Mouse (Mus musculus): ENCODE data around the gene Ccdc153. TPM values are rescaled to one million over a fixed set of nuclear protein-coding genes. Genes with fewer than 3 reads are reported as not detected.

Ccdc153 gene
- total and polyA plus RNA-seq, 3 experiments, result not detected

DNA sequence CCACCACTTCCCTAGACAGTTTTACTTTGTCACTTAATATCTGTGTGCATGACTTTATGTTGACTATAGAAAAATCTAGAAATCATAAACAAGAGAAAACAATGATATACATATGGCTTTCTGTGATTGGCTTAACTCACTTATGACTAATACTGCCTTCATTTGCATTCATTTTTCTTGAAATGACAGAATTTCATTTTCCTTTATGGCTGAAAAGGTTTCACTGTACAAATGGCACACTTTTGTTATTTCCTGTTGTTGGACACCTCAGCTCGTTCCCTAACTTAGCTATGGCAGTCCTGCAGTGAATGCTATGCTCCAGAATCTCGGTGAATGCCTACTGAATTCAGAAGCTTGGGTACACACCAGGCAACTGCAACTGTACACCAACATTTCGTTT is 48.2 kb upstream of the Ccdc153 start:
- H3K79me2 ChIP-seq (replicated peaks; ENCODE audit: control insufficient read depth, extremely low read depth, insufficient read depth, poor library complexity, severe bottlenecking), result peaks cover 20% of the 10 kb centered on the region; the same call in 1 of the 2 replicates
- TF ChIP-seq EP300 (IDR thresholded peaks at IDR 0.05; ENCODE audit: low read length) (peak; percentile 52; the same call in 1 of the 2 replicates), JUND (conservative IDR thresholded peaks at IDR 0.05; ENCODE audit: low read depth, low read length) (0 out of 2 replicates have a peak, but pooled peaks have one; percentile 14), MAFK (IDR thresholded peaks at IDR 0.05; ENCODE audit: insufficient replicate concordance, low read length) (no peak), E2F4 (IDR thresholded peaks at IDR 0.05; ENCODE audit: insufficient replicate concordance, low read depth, low read length) (no peak), TBP (conservative IDR thresholded peaks at IDR 0.05; ENCODE audit: low read depth, low read length) (no peak), ZMIZ1 (IDR thresholded peaks at IDR 0.05; ENCODE audit: low read depth, low read length) (no peak), RAD21 (IDR thresholded peaks at IDR 0.05; ENCODE audit: low read depth, low read length) (no peak), CHD1 (IDR thresholded peaks at IDR 0.05; ENCODE audit: low read depth, low read length) (no peak), NELFE (IDR thresholded peaks at IDR 0.05; ENCODE audit: low read depth, low read length) (no peak), BHLHE40 (IDR thresholded peaks at IDR 0.05; ENCODE audit: low read depth, low read length) (peak; percentile 53)
- no peak overlapping the region for H3K27ac ChIP-seq (ENCODE audit: insufficient read depth, low read depth)
- H3K27me3 ChIP-seq (replicated peaks), result no peaks in the 10 kb centered on the region
- H3K4me1 ChIP-seq (ENCODE audit: control insufficient read depth in 1 of 2, insufficient read depth in 2 of 2), result peaks cover 13 to 47% of the 10 kb centered on the region in 2 experiments; a peak in 3 of 4 replicates
- dilution Hi-C loops (cut with MboI; ENCODE audit: extremely low pct_ligation_motif_present, extremely low pct_unique_long_range_greater_than_20kb, low sequenced_read_pairs), result no loop called here
- no peak overlapping the region for H3K4me3 ChIP-seq (replicated peaks in 1 of 3; ENCODE audit: low read depth in 2 of 3, low read length in 2 of 3, poor library complexity in 1 of 3)
- DNase-seq (ENCODE audit: extremely low read depth), result no peak
- H3K36me3 ChIP-seq (replicated peaks in 1 of 2; ENCODE audit: control insufficient read depth in 1 of 2, insufficient read depth in 1 of 2, low read length in 1 of 2), result peaks cover 0 to 49% of the 10 kb centered on the region in 2 experiments
- H3K9me3 ChIP-seq (replicated peaks; ENCODE audit: low read length), result no peaks in the 10 kb centered on the region
- in situ Hi-C loops (cut with MboI; ENCODE audit: low pct_ligation_motif_present, low pct_unique_long_range_greater_than_20kb, low sequenced_read_pairs), result no loop called here
- H3K4me2 ChIP-seq (ENCODE audit: insufficient read depth, low read depth, poor library complexity, severe bottlenecking), result no peak overlapping the region
- H3K9ac ChIP-seq (ENCODE audit: insufficient read depth, low read depth), result no peak overlapping the region

DNA sequence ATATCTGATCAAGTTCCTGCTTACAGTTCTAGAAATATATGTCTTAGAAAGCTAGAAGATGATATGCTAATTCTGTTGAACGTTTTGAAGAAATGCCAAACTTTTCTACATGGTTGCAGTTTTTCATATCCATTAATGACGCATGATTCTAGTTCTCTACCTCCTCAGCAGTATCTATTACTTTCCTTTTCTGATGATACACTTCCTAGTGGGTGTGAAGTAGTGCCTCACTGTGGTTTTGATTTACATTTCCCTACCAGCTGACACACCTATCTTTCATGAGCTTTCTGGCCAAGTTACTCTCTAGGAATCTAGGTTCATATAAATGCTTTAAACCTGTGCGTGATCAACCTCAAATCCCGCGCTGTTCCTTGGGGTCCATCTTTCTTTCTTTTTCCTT is 47.7 kb upstream of the Ccdc153 start:
- Histone ChIP-seq H3K9me3 (replicated peaks; ENCODE audit: low read length) (no peaks in the 10 kb centered on the region), H3K4me2 (ENCODE audit: insufficient read depth, low read depth, poor library complexity, severe bottlenecking) (no peak overlapping the region), H3K9ac (ENCODE audit: insufficient read depth, low read depth) (no peak overlapping the region), H3K79me2 (replicated peaks; ENCODE audit: control insufficient read depth, extremely low read depth, insufficient read depth, poor library complexity, severe bottlenecking) (peaks cover 22% of the 10 kb centered on the region; the same call in 1 of the 2 replicates), H3K36me3 (replicated peaks in 1 of 2; ENCODE audit: control insufficient read depth in 1 of 2, insufficient read depth in 1 of 2, low read length in 1 of 2) (peaks cover under 1 to 51% of the 10 kb centered on the region in 2 experiments), H3K27me3 (replicated peaks) (no peaks in the 10 kb centered on the region), H3K27ac (ENCODE audit: insufficient read depth, low read depth) (no peak overlapping the region), H3K4me3 (replicated peaks in 1 of 3; ENCODE audit: low read depth in 2 of 3, low read length in 2 of 3, poor library complexity in 1 of 3) (no peak overlapping the region), H3K4me1 (ENCODE audit: control insufficient read depth in 1 of 2, insufficient read depth in 2 of 2) (peaks cover 13 to 49% of the 10 kb centered on the region in 2 experiments; a peak in 3 of 4 replicates)
- TF ChIP-seq ZC3H11A (IDR thresholded peaks at IDR 0.05; ENCODE audit: low read depth, low read length) (no peak), NELFE (IDR thresholded peaks at IDR 0.05; ENCODE audit: low read depth, low read length) (no peak), GABPA (IDR thresholded peaks at IDR 0.05; ENCODE audit: insufficient replicate concordance, low read depth, low read length) (no peak), JUND (conservative IDR thresholded peaks at IDR 0.05; ENCODE audit: low read depth, low read length) (no peak), HCFC1 (IDR thresholded peaks at IDR 0.05; ENCODE audit: low read depth, low read length) (no peak), E2F4 (IDR thresholded peaks at IDR 0.05; ENCODE audit: insufficient replicate concordance, low read depth, low read length) (no peak), ELF1 (IDR thresholded peaks at IDR 0.05; ENCODE audit: low read depth, low read length) (no peak), EP300 (IDR thresholded peaks at IDR 0.05; ENCODE audit: low read length) (no peak), IRF4 (IDR thresholded peaks at IDR 0.05; ENCODE audit: low read depth, low read length) (no peak), USF1 (IDR thresholded peaks at IDR 0.05; ENCODE audit: low read depth, low read length) (no peak), JUN (IDR thresholded peaks at IDR 0.05; ENCODE audit: insufficient read depth, low read depth, low read length) (no peak), TBP (conservative IDR thresholded peaks at IDR 0.05; ENCODE audit: low read depth, low read length) (no peak), POLR2A (IDR thresholded peaks at IDR 0.05; ENCODE audit: low read depth, low read length) (no peak)
- in situ Hi-C loops (cut with MboI; ENCODE audit: low pct_ligation_motif_present, low pct_unique_long_range_greater_than_20kb, low sequenced_read_pairs) (no loop called here), dilution Hi-C loops (cut with MboI; ENCODE audit: extremely low pct_ligation_motif_present, extremely low pct_unique_long_range_greater_than_20kb, low sequenced_read_pairs) (no loop called here)
- no peak for DNase-seq (ENCODE audit: extremely low read depth)
